Mouse (Mus musculus) heart, postnatal 0 days (tissue): Measurements from ENCODE around the gene Slamf9.

Experiments
- CTCF ChIP-seq: IDR thresholded peaks from 2 replicates; pipeline ENCODE4 v1.5.1; 2016; ENCODE audit warnings: antibody characterized with exemption, control low read depth, low read depth
- EP300 ChIP-seq: IDR thresholded peaks from 2 replicates; pipeline ENCODE4 v1.6.1; 2016; ENCODE audit warnings: antibody characterized with exemption, low read depth

DNA sequence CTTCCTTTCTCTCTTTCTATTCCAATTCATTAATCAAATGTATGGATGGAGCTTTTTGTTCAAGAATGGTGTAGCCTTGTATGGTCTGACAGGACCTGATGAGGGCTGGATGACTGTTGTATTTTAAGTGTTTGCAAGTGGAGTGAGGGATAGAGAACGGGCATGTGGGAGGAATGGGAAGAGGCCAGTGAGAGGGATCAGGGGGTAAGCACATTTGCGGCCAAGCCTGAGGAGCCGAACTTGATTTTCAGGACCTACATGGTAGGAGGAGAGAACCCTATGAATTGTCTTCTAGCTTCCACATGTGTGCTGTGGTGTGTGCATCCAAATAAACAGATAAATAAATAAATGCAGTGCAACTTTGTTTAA is 42.6 kb upstream of the Slamf9 start:
- no peak for TF ChIP-seq CTCF
- TF ChIP-seq EP300 = no peak
